Mouse (Mus musculus) CH12.LX (cell line): Measurements from ENCODE around the gene Ttc41. TPM values are rescaled to one million over a fixed set of nuclear protein-coding genes. Genes with fewer than 3 reads are reported as not detected.

ENCODE experiments used
- DNase-seq: peaks from one replicate; pipeline ENCODE4 v3.0.0-alpha.2; 2013; ENCODE audit errors: extremely low read depth
- H3K27ac ChIP-seq: 2 replicates; pipeline ENCODE4 v1.5.1; 2012; ENCODE audit warnings: low read depth, mild to moderate bottlenecking, control low read depth, moderate library complexity; ENCODE audit not compliant: insufficient read depth
- H3K27me3 ChIP-seq: replicated peaks from 2 replicates; pipeline ENCODE3; 2012; ENCODE audit warnings: inconsistent platforms
- H3K36me3 ChIP-seq, 2 experiments: replicated peaks in 1 of 2; 2 replicates each; pipeline versions ENCODE3 to v1.6.1; 2012; ENCODE audit warnings: inconsistent platforms in 1 of 2, low read length in 1 of 2, mild to moderate bottlenecking in 1 of 2, mixed read lengths in 1 of 2, moderate library complexity in 1 of 2; ENCODE audit not compliant: control insufficient read depth in 1 of 2, insufficient read depth in 1 of 2
- H3K4me1 ChIP-seq, 2 experiments: 2 replicates each; pipeline ENCODE4 v1.6.1; 2012; ENCODE audit warnings: inconsistent platforms in 1 of 2, moderate library complexity in 1 of 2; ENCODE audit not compliant: insufficient read depth in 2 of 2, control insufficient read depth in 1 of 2
- H3K4me2 ChIP-seq: 2 replicates; pipeline ENCODE4 v1.6.1; 2012; ENCODE audit warnings: low read depth, mild to moderate bottlenecking, control low read depth; ENCODE audit not compliant: poor library complexity, insufficient read depth, severe bottlenecking
- H3K4me3 ChIP-seq, 3 experiments: fragments of 150-350 bp in 1 of 3; sonication (generic) in 1 of 3; replicated peaks in 1 of 3; 2 replicates each; pipeline versions ENCODE3 to v1.5.1; 2011 to 2012; ENCODE audit warnings: low read depth in 2 of 3, low read length in 2 of 3, mild to moderate bottlenecking in 2 of 3, moderate library complexity in 2 of 3, control low read depth in 1 of 3, improper control_type of control experiment in 1 of 3, inconsistent platforms in 1 of 3, mixed read lengths in 1 of 3; ENCODE audit not compliant: poor library complexity in 1 of 3
- H3K79me2 ChIP-seq: replicated peaks from 2 replicates; pipeline ENCODE4 v1.6.1; 2012; ENCODE audit warnings: mild to moderate bottlenecking, moderate library complexity; ENCODE audit not compliant: control insufficient read depth, poor library complexity, insufficient read depth, severe bottlenecking; ENCODE audit errors: extremely low read depth
- H3K9ac ChIP-seq: 2 replicates; pipeline ENCODE4 v1.6.1; 2012; ENCODE audit warnings: low read depth, mild to moderate bottlenecking, control low read depth, moderate library complexity; ENCODE audit not compliant: insufficient read depth
- H3K9me3 ChIP-seq: replicated peaks from 2 replicates; pipeline ENCODE3; 2012; ENCODE audit warnings: low read length, inconsistent platforms, mixed read lengths
- BHLHE40 ChIP-seq: IDR thresholded peaks from 2 replicates; pipeline ENCODE4 v1.6.1; 2011; ENCODE audit warnings: mild to moderate bottlenecking, low read depth, low read length, improper control_type of control experiment
- CTCF ChIP-seq, 2 experiments: IDR thresholded peaks in 1 of 2; conservative IDR thresholded peaks in 1 of 2; 2 replicates each; pipeline ENCODE4 v1.5.1; 2011 to 2012; ENCODE audit warnings: low read depth in 2 of 2, low read length in 2 of 2, improper control_type of control experiment in 1 of 2, inconsistent platforms in 1 of 2, mild to moderate bottlenecking in 1 of 2, moderate library complexity in 1 of 2
- E2F4 ChIP-seq: IDR thresholded peaks from 2 replicates; pipeline ENCODE4 v1.6.1; 2011; ENCODE audit warnings: low read depth, low read length, improper control_type of control experiment; ENCODE audit not compliant: insufficient replicate concordance
- EP300 ChIP-seq: IDR thresholded peaks from 2 replicates; pipeline ENCODE4 v1.6.1; 2011; ENCODE audit warnings: low read length, improper control_type of control experiment
- ETS1 ChIP-seq: conservative IDR thresholded peaks from 2 replicates; pipeline ENCODE4 v1.6.1; 2012; ENCODE audit warnings: low read depth, mild to moderate bottlenecking, inconsistent platforms, low read length, improper control_type of control experiment, moderate library complexity
- GABPA ChIP-seq: IDR thresholded peaks from 2 replicates; pipeline ENCODE4 v1.6.1; 2012; ENCODE audit warnings: low read depth, low read length, improper control_type of control experiment, inconsistent platforms; ENCODE audit not compliant: insufficient replicate concordance
- HCFC1 ChIP-seq: IDR thresholded peaks from 2 replicates; pipeline ENCODE4 v1.6.1; 2012; ENCODE audit warnings: low read depth, mild to moderate bottlenecking, inconsistent platforms, low read length, improper control_type of control experiment
- JUND ChIP-seq: conservative IDR thresholded peaks from 2 replicates; pipeline ENCODE4 v1.6.1; 2011; ENCODE audit warnings: low read depth, low read length, improper control_type of control experiment
- KAT2A ChIP-seq: IDR thresholded peaks from 2 replicates; pipeline ENCODE4 v1.6.1; 2012; ENCODE audit warnings: low read length, improper control_type of control experiment, inconsistent platforms; ENCODE audit not compliant: insufficient replicate concordance
- MAFK ChIP-seq: IDR thresholded peaks from 2 replicates; pipeline ENCODE4 v1.6.1; 2011; ENCODE audit warnings: low read length, improper control_type of control experiment; ENCODE audit not compliant: insufficient replicate concordance
- MAX ChIP-seq: IDR thresholded peaks from 2 replicates; pipeline ENCODE4 v1.6.1; 2011; ENCODE audit warnings: low read length, improper control_type of control experiment
- MEF2A ChIP-seq: IDR thresholded peaks from 2 replicates; pipeline ENCODE4 v1.6.1; 2014; ENCODE audit warnings: low read depth, mild to moderate bottlenecking, inconsistent platforms, low read length, improper control_type of control experiment, borderline replicate concordance
- MYC ChIP-seq: IDR thresholded peaks from 2 replicates; pipeline ENCODE4 v1.6.1; 2011; ENCODE audit warnings: low read depth, mild to moderate bottlenecking, improper control_type of control experiment, low read length
- NELFE ChIP-seq: IDR thresholded peaks from 2 replicates; pipeline ENCODE4 v1.6.1; 2011; ENCODE audit warnings: low read depth, low read length, improper control_type of control experiment
- NRF1 ChIP-seq: IDR thresholded peaks from 2 replicates; pipeline ENCODE4 v1.6.1; 2014; ENCODE audit warnings: low read depth, mild to moderate bottlenecking, inconsistent platforms, low read length, improper control_type of control experiment, moderate library complexity
- POLR2A ChIP-seq: IDR thresholded peaks from 2 replicates; pipeline ENCODE4 v1.6.1; 2011; ENCODE audit warnings: low read depth, mild to moderate bottlenecking, improper control_type of control experiment, low read length
- POLR2AphosphoS2 ChIP-seq: IDR thresholded peaks from 2 replicates; pipeline ENCODE4 v1.6.1; 2011; ENCODE audit warnings: low read depth, low read length, improper control_type of control experiment
- SMC3 ChIP-seq: IDR thresholded peaks from 2 replicates; pipeline ENCODE4 v1.6.1; 2011; ENCODE audit warnings: low read depth, low read length, improper control_type of control experiment
- TCF12 ChIP-seq: IDR thresholded peaks from 2 replicates; pipeline ENCODE4 v1.6.1; 2014; ENCODE audit warnings: low read depth, mild to moderate bottlenecking, inconsistent platforms, low read length, improper control_type of control experiment
- UBTF ChIP-seq: IDR thresholded peaks from 2 replicates; pipeline ENCODE4 v1.6.1; 2012; ENCODE audit warnings: low read depth, mild to moderate bottlenecking, inconsistent platforms, low read length, improper control_type of control experiment, moderate library complexity
- USF1 ChIP-seq: IDR thresholded peaks from 2 replicates; pipeline ENCODE4 v1.6.1; 2014; ENCODE audit warnings: low read depth, mild to moderate bottlenecking, inconsistent platforms, low read length, improper control_type of control experiment
- USF2 ChIP-seq: conservative IDR thresholded peaks from 2 replicates; pipeline ENCODE4 v1.6.1; 2011; ENCODE audit warnings: low read depth, low read length, improper control_type of control experiment
- ZNF384 ChIP-seq: IDR thresholded peaks from 2 replicates; pipeline ENCODE4 v1.6.1; 2012; ENCODE audit warnings: low read depth, low read length, improper control_type of control experiment, inconsistent platforms
- dilution Hi-C: fragments of 300-500 bp; cut with MboI; formaldehyde crosslinking; loops from 2 replicates; pipeline ENCODE4 v1.14.3; 2020; ENCODE audit warnings: low sequenced_read_pairs; ENCODE audit not compliant: extremely low pct_unique_long_range_greater_than_20kb, extremely low pct_ligation_motif_present
- in situ Hi-C: fragments of 300-500 bp; cut with MboI; formaldehyde crosslinking; loops from 3 replicates; pipeline ENCODE4 v1.14.3; 2019; ENCODE audit warnings: low sequenced_read_pairs, low pct_ligation_motif_present, low pct_unique_long_range_greater_than_20kb, mixed read lengths
- polyA plus RNA-seq: library from polyadenylated mRNA; unstranded; fragments of >175 nt; gene quantifications from 2 replicates; pipeline ENCODE4 v1.2.1, GENCODE M21; 2012; ENCODE audit warnings: low read depth; ENCODE audit not compliant: insufficient read length
- total RNA-seq, 2 experiments: library from RNA; depleted of rRNA; stranded (reverse); fragments of 300-350 nt in 1 of 2; fragments of >200 nt in 1 of 2; gene quantifications; 2 replicates each; pipeline ENCODE4 v1.2.3; 2012 to 2014

Ttc41 gene
- total and polyA plus RNA-seq, 3 experiments, result 3.6 to 4.4 (median 4.2) TPM

DNA sequence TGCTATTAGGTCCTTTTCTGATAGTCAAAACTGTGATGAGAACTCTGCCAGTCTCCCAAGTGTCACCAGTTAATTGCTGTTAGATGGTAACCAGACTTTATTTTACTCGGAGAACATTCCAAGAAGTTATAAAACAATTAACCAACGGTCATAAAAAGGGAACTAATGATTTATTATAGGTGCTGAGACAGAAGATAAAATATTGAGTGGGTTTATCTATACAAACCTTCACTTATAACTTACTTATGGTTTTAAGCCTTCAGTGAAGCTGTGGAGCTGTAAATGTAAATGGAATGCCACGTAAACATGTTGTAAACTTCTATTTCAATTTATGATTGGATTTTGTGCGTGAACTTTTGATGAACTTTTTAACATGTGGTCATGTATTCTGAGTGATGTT lies 67.7 kb downstream of the Ttc41 start:
- Histone ChIP-seq H3K79me2 (no peaks in the 10 kb centered on the region), H3K9me3 (no peaks in the 10 kb centered on the region)

GRCm38 (mm10) chr10:86776281-86776680 lies 70.7 kb downstream of the Ttc41 start:
- H3K9me3 ChIP-seq, result no peaks in the 10 kb centered on the region
- peaks cover 0 to 3% of the 10 kb centered on the region in 2 experiments for H3K36me3 ChIP-seq
- H3K9ac ChIP-seq, result no peak overlapping the region
- H3K4me1 ChIP-seq, result peaks cover 8 to 27% of the 10 kb centered on the region in 2 experiments; a peak in 3 of 4 replicates
- peaks cover 11% of the 10 kb centered on the region; the same call in 1 of the 2 replicates for H3K79me2 ChIP-seq
- no peak for DNase-seq
- no peak for TF ChIP-seq POLR2A
- no peak for TF ChIP-seq POLR2AphosphoS2
- no peak for TF ChIP-seq USF2
- no peak for TF ChIP-seq TCF12
- no peak for TF ChIP-seq UBTF
- no peak for TF ChIP-seq E2F4
- TF ChIP-seq USF1, result no peak
- TF ChIP-seq CTCF (conservative IDR thresholded peaks at IDR 0.05 in 1 of 2, IDR thresholded peaks at IDR 0.05 in 1 of 2; ENCODE audit: low read depth in 2 of 2, low read length in 2 of 2), result no peak
- no peak for TF ChIP-seq MEF2A
- TF ChIP-seq KAT2A, result no peak
- TF ChIP-seq JUND, result no peak
- TF ChIP-seq BHLHE40, result no peak
- TF ChIP-seq MAFK, result no peak
- no peak for TF ChIP-seq EP300
- TF ChIP-seq MAX, result no peak
- no peak for TF ChIP-seq GABPA
- no peak overlapping the region for H3K4me2 ChIP-seq
- dilution Hi-C loops (no loop called here), in situ Hi-C loops (no loop called here)
- H3K27ac ChIP-seq, result no peak overlapping the region
- H3K27me3 ChIP-seq, result no peaks in the 10 kb centered on the region
- H3K4me3 ChIP-seq, result no peak overlapping the region

More for the DNA sequence above, 67.7 kb downstream of the Ttc41 start:
- in situ Hi-C loops, result no loop called here
- Histone ChIP-seq H3K4me1 (peaks cover 8 to 19% of the 10 kb centered on the region in 2 experiments; a peak in 3 of 4 replicates), H3K4me3 (no peak overlapping the region), H3K36me3 (peaks cover 0 to 3% of the 10 kb centered on the region in 2 experiments), H3K4me2 (no peak overlapping the region)
- TF ChIP-seq POLR2AphosphoS2, result no peak
- TF ChIP-seq GABPA, result no peak
- TF ChIP-seq ETS1, result no peak
- no peak for TF ChIP-seq NRF1
- no peak for TF ChIP-seq NELFE
- TF ChIP-seq MYC, result no peak
- no peak for TF ChIP-seq HCFC1
- no peak for TF ChIP-seq ZNF384
- no peak for TF ChIP-seq MEF2A
- TF ChIP-seq CTCF (conservative IDR thresholded peaks at IDR 0.05 in 1 of 2, IDR thresholded peaks at IDR 0.05 in 1 of 2; ENCODE audit: low read depth in 2 of 2, low read length in 2 of 2), result no peak
- no peak for TF ChIP-seq SMC3
- TF ChIP-seq, all 38 proteins: peak for 0
- Histone ChIP-seq H3K27me3 (no peaks in the 10 kb centered on the region), H3K27ac (no peak overlapping the region), H3K9ac (no peak overlapping the region)
- dilution Hi-C loops, result no loop called here
- no peak for DNase-seq
